Mouse (Mus musculus) macrophage (primary cell): Measurements from ENCODE around the gene Trim2. TPM values are rescaled to one million over a fixed set of nuclear protein-coding genes. Genes with fewer than 3 reads are reported as not detected.

Source experiments
- H3K27ac ChIP-seq: fragments of 350-480 bp; formaldehyde crosslinking; 2 replicates; pipeline ENCODE4 v1.9.0; 2021
- H3K36me3 ChIP-seq: fragments of 350-480 bp; formaldehyde crosslinking; 2 replicates; pipeline ENCODE4 v1.9.0; 2021; ENCODE audit errors: inconsistent target
- H3K4me3 ChIP-seq: fragments of 350-480 bp; formaldehyde crosslinking; 2 replicates; pipeline ENCODE4 v1.9.0; 2021; ENCODE audit errors: inconsistent target
- H3K79me2 ChIP-seq: fragments of 350-480 bp; formaldehyde crosslinking; 2 replicates; pipeline ENCODE4 v1.9.0; 2021; ENCODE audit errors: inconsistent target
- WGBS: methylation state at CpG from one replicate; pipeline ENCODE4 v1.1.7; 2026; ENCODE audit warnings: inconsistent platforms; ENCODE audit not compliant: missing documents; 5-methylcytosine and 5-hydroxymethylcytosine counted together
- polyA plus RNA-seq: library from polyadenylated mRNA; stranded (reverse); fragments of 250-400 nt; gene quantifications from 3 replicates; pipeline ENCODE4 v1.2.4, GENCODE M21; 2018; ENCODE audit warnings: inconsistent platforms

Gene Trim2
- polyA plus RNA-seq, 1 experiment from 2014 or later, result 1.1 TPM

GRCm38 (mm10) chr3:84335421-84336073 lies 28.9 kb upstream of the Trim2 start:
- no peak overlapping the region for H3K4me3 ChIP-seq
- WGBS, result 69% methylated on average over 8 of the region's 8 CpGs
- no peaks in the 10 kb centered on the region for H3K79me2 ChIP-seq
- H3K27ac ChIP-seq, result no peak overlapping the region
- no peaks in the 10 kb centered on the region for H3K36me3 ChIP-seq

- no peaks in the 10 kb centered on the region for H3K36me3 ChIP-seq
- H3K27ac ChIP-seq, result no peak overlapping the region
- no peak overlapping the region for H3K4me3 ChIP-seq
- no peaks in the 10 kb centered on the region for H3K79me2 ChIP-seq
- WGBS, result 32% methylated on average over 20 of the region's 20 CpGs
Measured at GRCm38 (mm10) chr3:84334771-84335420, 28.2 kb upstream of the Trim2 start.

- H3K4me3 ChIP-seq, result no peak overlapping the region
- H3K79me2 ChIP-seq, result no peaks in the 10 kb centered on the region
- 46% methylated on average over 22 of the region's 22 CpGs for WGBS
- no peaks in the 10 kb centered on the region for H3K36me3 ChIP-seq
- H3K27ac ChIP-seq, result no peak overlapping the region
Measured at GRCm38 (mm10) chr3:84333400-84334349, 27.0 kb upstream of the Trim2 start.

GRCm38 (mm10) chr3:84330210-84330609 lies 23.5 kb upstream of the Trim2 start:
- no peaks in the 10 kb centered on the region for H3K36me3 ChIP-seq
- 92% methylated on average over 2 of the region's 2 CpGs for WGBS
- H3K79me2 ChIP-seq, result no peaks in the 10 kb centered on the region
- H3K4me3 ChIP-seq, result no peak overlapping the region
- no peak overlapping the region for H3K27ac ChIP-seq

GRCm38 (mm10) chr3:84324967-84325441 lies 18.3 kb upstream of the Trim2 start:
- H3K27ac ChIP-seq, result no peak overlapping the region
- H3K79me2 ChIP-seq, result no peaks in the 10 kb centered on the region
- no peak overlapping the region for H3K4me3 ChIP-seq
- no peaks in the 10 kb centered on the region for H3K36me3 ChIP-seq
- 80% methylated on average over 12 of the region's 12 CpGs for WGBS

GRCm38 (mm10) chr3:84324478-84324877 lies 17.8 kb upstream of the Trim2 start:
- 33% methylated on average over 3 of the region's 3 CpGs for WGBS
- Histone ChIP-seq H3K27ac (no peak overlapping the region), H3K36me3 (no peaks in the 10 kb centered on the region), H3K4me3 (no peak overlapping the region), H3K79me2 (no peaks in the 10 kb centered on the region)

- WGBS, result 54% methylated on average over 6 of the region's 6 CpGs
- H3K4me3 ChIP-seq, result no peak overlapping the region
- H3K36me3 ChIP-seq, result no peaks in the 10 kb centered on the region
- H3K27ac ChIP-seq, result no peak overlapping the region
- no peaks in the 10 kb centered on the region for H3K79me2 ChIP-seq
Measured at GRCm38 (mm10) chr3:84324000-84324399, 17.3 kb upstream of the Trim2 start.

- no peaks in the 10 kb centered on the region for H3K79me2 ChIP-seq
- H3K27ac ChIP-seq, result no peak overlapping the region
- no peak overlapping the region for H3K4me3 ChIP-seq
- WGBS, result 28% methylated on average over 3 of the region's 3 CpGs
- H3K36me3 ChIP-seq, result no peaks in the 10 kb centered on the region
Measured at GRCm38 (mm10) chr3:84319504-84319903, 12.8 kb upstream of the Trim2 start.

GRCm38 (mm10) chr3:84318865-84319264 lies 12.2 kb upstream of the Trim2 start:
- Histone ChIP-seq H3K79me2 (no peaks in the 10 kb centered on the region), H3K36me3 (no peaks in the 10 kb centered on the region), H3K27ac (no peak overlapping the region), H3K4me3 (no peak overlapping the region)
- WGBS, result 91% methylated on average over 4 of the region's 4 CpGs

- Histone ChIP-seq H3K36me3 (no peaks in the 10 kb centered on the region), H3K79me2 (no peaks in the 10 kb centered on the region), H3K27ac (no peak overlapping the region), H3K4me3 (no peak overlapping the region)
- 44% methylated on average over 8 of the region's 8 CpGs for WGBS
Measured at GRCm38 (mm10) chr3:84314651-84315191, 8.0 kb upstream of the Trim2 start.

- Histone ChIP-seq H3K4me3 (no peak overlapping the region), H3K79me2 (no peaks in the 10 kb centered on the region), H3K27ac (no peak overlapping the region), H3K36me3 (no peaks in the 10 kb centered on the region)
- WGBS, result 75% methylated on average over 6 of the region's 6 CpGs
Measured at GRCm38 (mm10) chr3:84313801-84314541, 7.3 kb upstream of the Trim2 start.

- Histone ChIP-seq H3K4me3 (no peak overlapping the region), H3K36me3 (no peaks in the 10 kb centered on the region), H3K79me2 (no peaks in the 10 kb centered on the region), H3K27ac (no peak overlapping the region)
- WGBS, result 46% methylated on average over 18 of the region's 18 CpGs
Measured at GRCm38 (mm10) chr3:84313003-84313800, 6.5 kb upstream of the Trim2 start.

GRCm38 (mm10) chr3:84312326-84312725 lies 5.6 kb upstream of the Trim2 start:
- H3K4me3 ChIP-seq, result no peak overlapping the region
- H3K36me3 ChIP-seq, result no peaks in the 10 kb centered on the region
- H3K79me2 ChIP-seq, result no peaks in the 10 kb centered on the region
- no peak overlapping the region for H3K27ac ChIP-seq
- 81% methylated on average over 5 of the region's 5 CpGs for WGBS
